Mouse (Mus musculus) brain, adult 10 weeks (tissue): Measurements from ENCODE around the gene Gm7980. TPM values are rescaled to one million over a fixed set of nuclear protein-coding genes. Genes with fewer than 3 reads are reported as not detected.

Experiments used
- polyA plus RNA-seq: library from polyadenylated mRNA; stranded (reverse); fragments of 350-450 nt; fragmentation: Illumina TruSeq; extraction: RNeasy Lipid Tissue Mini Kit (QIAGEN cat#74804); gene quantifications from one replicate; pipeline ENCODE4 v1.2.3, GENCODE M21; 2015; ENCODE audit warnings: low read depth, low replicate concordance

Gene Gm7980
- not detected for polyA plus RNA-seq

GRCm38 (mm10) chr14:41907190-41907589, at the start of gene Gm7980:
Gm7980 (minus strand) TSS chr14:41907290.

GRCm38 (mm10) chr14:41943695-41944094, 36.6 kb upstream of the Gm7980 start, which contains the start of gene 1700024B05Rik:
1700024B05Rik (plus strand) TSS chr14:41943995.

DNA sequence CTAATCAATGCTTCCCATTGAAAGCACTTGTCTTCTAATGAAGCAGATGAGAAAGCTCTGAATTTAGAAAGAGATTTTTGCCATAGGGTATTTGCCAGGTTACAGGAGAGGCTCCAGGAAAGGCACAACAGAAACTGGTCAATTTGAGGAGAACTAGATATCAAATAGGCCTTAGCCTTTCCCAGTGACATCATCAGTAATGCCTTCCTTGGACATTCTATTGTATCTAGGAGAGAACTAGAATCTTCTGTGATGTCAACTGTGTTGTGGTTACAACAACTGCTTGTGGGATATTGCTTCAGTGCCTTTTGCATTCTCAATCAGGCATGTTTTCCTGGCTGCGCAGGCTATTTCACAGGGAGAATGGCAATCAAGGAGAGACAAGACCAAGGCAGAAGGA, 17.6 kb upstream of the Gm7980 start, which contains the start of gene 1700049E17Rik1:
Gene 1700049E17Rik1, plus strand, starts transcription at position 301 of the 400 bp plus-strand sequence.

Other genes starting within 250 kb of the Gm7980 start
- gene Gm8068, start 205.4 kb downstream of the Gm7980 start, polyA plus RNA-seq = not detected
- not detected for gene Gm7929, start 156.7 kb downstream of the Gm7980 start, polyA plus RNA-seq
- not detected for gene Gm47189, start 134.8 kb downstream of the Gm7980 start, polyA plus RNA-seq
- gene 1700049E17Rik1, start 17.7 kb upstream of the Gm7980 start, polyA plus RNA-seq = not detected
- not detected for gene 1700024B05Rik, start 36.7 kb upstream of the Gm7980 start, polyA plus RNA-seq
- not detected for gene Gm6401, start 60.6 kb upstream of the Gm7980 start, polyA plus RNA-seq
- not detected for gene Gm3543, start 76.0 kb upstream of the Gm7980 start, polyA plus RNA-seq
- gene Gm7951, start 210.1 kb upstream of the Gm7980 start, polyA plus RNA-seq = not detected